Mouse (Mus musculus): ENCODE results near the gene Tbxas1. TPM values are rescaled to one million over a fixed set of nuclear protein-coding genes. Genes with fewer than 3 reads are reported as not detected.

Gene Tbxas1
- polyA plus RNA-seq, 1 experiment from 2014 or later, result 1.7 TPM

GRCm38 (mm10) chr6:39118456-39118881 lies 243.3 kb downstream of the Tbxas1 start:
- peaks cover 6% of the 10 kb centered on the region; the same call in 1 of the 2 replicates for H3K4me1 ChIP-seq (ENCODE audit: control insufficient read depth, insufficient read depth, low read length)
- no peaks in the 10 kb centered on the region for H3K9me3 ChIP-seq (replicated peaks; ENCODE audit: control insufficient read depth, low read length)
- peak overlapping the region; percentile 84 for H3K4me3 ChIP-seq (ENCODE audit: low read depth, low read length)
- H3K36me3 ChIP-seq (ENCODE audit: control insufficient read depth, insufficient read depth, low read length), result no peaks in the 10 kb centered on the region
- no peak overlapping the region for H3K27ac ChIP-seq (ENCODE audit: low read depth, low read length)
- WGBS (ENCODE audit: insufficient replicate concordance), result 10% methylated on average over 49 of the region's 49 CpGs
- peak overlapping the region; percentile 82 for H3K9ac ChIP-seq (ENCODE audit: low read depth, low read length)
- H3K4me2 ChIP-seq, result peak overlapping the region; percentile 83
- no peak for ATAC-seq (replicated peaks; ENCODE audit: insufficient number of reproducible peaks, low FRiP score, low TSS enrichment)
- peaks cover 17% of the 10 kb centered on the region for H3K27me3 ChIP-seq (ENCODE audit: control insufficient read depth, insufficient read depth, low read length)

GRCm38 (mm10) chr6:39120685-39121084 lies 245.5 kb downstream of the Tbxas1 start:
- Histone ChIP-seq H3K4me2 (no peak overlapping the region), H3K27ac (ENCODE audit: low read depth, low read length) (no peak overlapping the region), H3K27me3 (ENCODE audit: control insufficient read depth, insufficient read depth, low read length) (peaks cover 17% of the 10 kb centered on the region), H3K9me3 (replicated peaks; ENCODE audit: control insufficient read depth, low read length) (no peaks in the 10 kb centered on the region), H3K4me3 (ENCODE audit: low read depth, low read length) (no peak overlapping the region), H3K36me3 (ENCODE audit: control insufficient read depth, insufficient read depth, low read length) (no peaks in the 10 kb centered on the region), H3K4me1 (ENCODE audit: control insufficient read depth, insufficient read depth, low read length) (peaks cover 6% of the 10 kb centered on the region; the same call in 1 of the 2 replicates), H3K9ac (ENCODE audit: low read depth, low read length) (no peak overlapping the region)
- ATAC-seq (replicated peaks; ENCODE audit: insufficient number of reproducible peaks, low FRiP score, low TSS enrichment), result no peak
- 58% methylated on average over 3 of the region's 3 CpGs for WGBS (ENCODE audit: insufficient replicate concordance)

- ATAC-seq (replicated peaks; ENCODE audit: insufficient number of reproducible peaks, low FRiP score, low TSS enrichment), result no peak
Observed at GRCm38 (mm10) chr6:39124719-39125118, 249.5 kb downstream of the Tbxas1 start.

GRCm38 (mm10) chr6:39131480-39131879 lies 256.3 kb downstream of the Tbxas1 start:
- WGBS (ENCODE audit: insufficient replicate concordance), result 46% methylated on average over 4 of the region's 4 CpGs

More at GRCm38 (mm10) chr6:39124719-39125118, 249.5 kb downstream of the Tbxas1 start:
- Histone ChIP-seq H3K9ac (ENCODE audit: low read depth, low read length) (no peak overlapping the region), H3K4me2 (no peak overlapping the region), H3K27ac (ENCODE audit: low read depth, low read length) (no peak overlapping the region), H3K4me1 (ENCODE audit: control insufficient read depth, insufficient read depth, low read length) (no peaks in the 10 kb centered on the region), H3K27me3 (ENCODE audit: control insufficient read depth, insufficient read depth, low read length) (no peaks in the 10 kb centered on the region), H3K4me3 (ENCODE audit: low read depth, low read length) (no peak overlapping the region), H3K36me3 (ENCODE audit: control insufficient read depth, insufficient read depth, low read length) (no peaks in the 10 kb centered on the region), H3K9me3 (replicated peaks; ENCODE audit: control insufficient read depth, low read length) (no peaks in the 10 kb centered on the region)

GRCm38 (mm10) chr6:39132556-39132955 lies 257.4 kb downstream of the Tbxas1 start:
- 0 out of 2 replicates have a peak, but pooled peaks cover 4% of the 10 kb centered on the region for H3K36me3 ChIP-seq (ENCODE audit: control insufficient read depth, insufficient read depth, low read length)
- no peak overlapping the region for H3K4me2 ChIP-seq
- no peaks in the 10 kb centered on the region for H3K9me3 ChIP-seq (replicated peaks; ENCODE audit: control insufficient read depth, low read length)
- no peak overlapping the region for H3K27ac ChIP-seq (ENCODE audit: low read depth, low read length)
- H3K4me1 ChIP-seq (ENCODE audit: control insufficient read depth, insufficient read depth, low read length), result no peaks in the 10 kb centered on the region
- no peaks in the 10 kb centered on the region for H3K27me3 ChIP-seq (ENCODE audit: control insufficient read depth, insufficient read depth, low read length)
- WGBS (ENCODE audit: insufficient replicate concordance), result 68% methylated on average over 5 of the region's 5 CpGs
- no peak overlapping the region for H3K4me3 ChIP-seq (ENCODE audit: low read depth, low read length)
- ATAC-seq (replicated peaks; ENCODE audit: insufficient number of reproducible peaks, low FRiP score, low TSS enrichment), result no peak
- no peak overlapping the region for H3K9ac ChIP-seq (ENCODE audit: low read depth, low read length)

More at GRCm38 (mm10) chr6:39131480-39131879, 256.3 kb downstream of the Tbxas1 start:
- Histone ChIP-seq H3K4me3 (ENCODE audit: low read depth, low read length) (no peak overlapping the region), H3K4me2 (no peak overlapping the region), H3K36me3 (ENCODE audit: control insufficient read depth, insufficient read depth, low read length) (0 out of 2 replicates have a peak, but pooled peaks cover 4% of the 10 kb centered on the region), H3K27me3 (ENCODE audit: control insufficient read depth, insufficient read depth, low read length) (no peaks in the 10 kb centered on the region), H3K4me1 (ENCODE audit: control insufficient read depth, insufficient read depth, low read length) (no peaks in the 10 kb centered on the region), H3K9ac (ENCODE audit: low read depth, low read length) (no peak overlapping the region), H3K27ac (ENCODE audit: low read depth, low read length) (no peak overlapping the region), H3K9me3 (replicated peaks; ENCODE audit: control insufficient read depth, low read length) (no peaks in the 10 kb centered on the region)
- ATAC-seq (replicated peaks; ENCODE audit: insufficient number of reproducible peaks, low FRiP score, low TSS enrichment), result no peak

Other genes starting within 250 kb of the Tbxas1 start
- gene Klrg2, start 238.2 kb upstream of the Tbxas1 start, polyA plus RNA-seq (2014; fragmentation: Nextera tagmentation; extraction: Ambion mirVana), result 0.14 and 0.31 TPM in 2 replicates
- 0.80 and 1.1 TPM in 2 replicates for gene Clec2l, start 212.3 kb upstream of the Tbxas1 start, polyA plus RNA-seq (2014; fragmentation: Nextera tagmentation; extraction: Ambion mirVana)
- gene Hipk2, start 761 bp downstream of the Tbxas1 start, polyA plus RNA-seq (2014; fragmentation: Nextera tagmentation; extraction: Ambion mirVana), result 15.1 and 18.9 TPM in 2 replicates
- gene Parp12, start 242.9 kb downstream of the Tbxas1 start, polyA plus RNA-seq (2014; fragmentation: Nextera tagmentation; extraction: Ambion mirVana), result 5.2 and 8.9 TPM in 2 replicates

Data from heart, embryonic 11.5 days (tissue).